Mouse (Mus musculus) heart, embryonic 16.5 days (tissue): ENCODE results near the gene Gfy. TPM values are rescaled to one million over a fixed set of nuclear protein-coding genes. Genes with fewer than 3 reads are reported as not detected.

Experiments used
- ATAC-seq: fragments of 200-750 bp; cut with Nextera tagmentation; replicated peaks from 2 replicates; pipeline ENCODE4 v1.8.0; 2017; ENCODE audit warnings: moderate number of reproducible peaks; ENCODE audit not compliant: insufficient read depth, low FRiP score; ENCODE audit errors: extremely low read depth
- H3K27ac ChIP-seq: fragments of 300-500 bp; sonication (generic); 2 replicates; pipeline ENCODE4 v1.5.1; 2014; ENCODE audit warnings: mild to moderate bottlenecking, low read length, control low read depth, moderate library complexity
- H3K27me3 ChIP-seq: fragments of 300-500 bp; sonication (generic); 2 replicates; pipeline ENCODE4 v1.6.1; 2014; ENCODE audit warnings: low read length, mixed read lengths; ENCODE audit not compliant: control insufficient read depth, insufficient read depth
- H3K36me3 ChIP-seq: fragments of 300-500 bp; sonication (generic); 2 replicates; pipeline ENCODE4 v1.6.1; 2014; ENCODE audit not compliant: control insufficient read depth, insufficient read depth
- H3K4me1 ChIP-seq: fragments of 300-500 bp; sonication (generic); 2 replicates; pipeline ENCODE4 v1.6.1; 2014; ENCODE audit warnings: low read length, mixed read lengths; ENCODE audit not compliant: control insufficient read depth, insufficient read depth
- H3K4me2 ChIP-seq: fragments of 300-500 bp; sonication (generic); 2 replicates; pipeline ENCODE4 v1.6.1; 2014; ENCODE audit warnings: low read depth, mild to moderate bottlenecking, control low read depth, low read length
- H3K4me3 ChIP-seq: fragments of 300-500 bp; sonication (generic); 2 replicates; pipeline ENCODE4 v1.5.1; 2014; ENCODE audit warnings: mild to moderate bottlenecking, control low read depth, low read length
- H3K9ac ChIP-seq: fragments of 300-500 bp; sonication (generic); 2 replicates; pipeline ENCODE4 v1.6.1; 2014; ENCODE audit warnings: low read length, control low read depth
- H3K9me3 ChIP-seq: fragments of 300-500 bp; sonication (generic); replicated peaks from 2 replicates; pipeline ENCODE4 v1.6.1; 2016; ENCODE audit warnings: low read length; ENCODE audit not compliant: control insufficient read depth
- WGBS: fragments of 180-500 bp; shearing (Covaris S2); extraction: QIAGEN DNeasy Blood & Tissue Kit; methylation state at CpG from one replicate; pipeline ENCODE4 v1.1.7; 2014; 5-methylcytosine and 5-hydroxymethylcytosine counted together
- polyA plus RNA-seq: library from polyadenylated mRNA; unstranded; fragments of >200 nt; fragmentation: Nextera tagmentation; extraction: Ambion mirVana; gene quantifications from 2 replicates; pipeline ENCODE4 v1.2.1, GENCODE M21; 2015

Gene Gfy
- polyA plus RNA-seq, 1 experiment from 2014 or later = not detected

- no peak overlapping the region for H3K4me3 ChIP-seq
- no peak overlapping the region for H3K9ac ChIP-seq
- no peak for ATAC-seq
- H3K9me3 ChIP-seq = peaks cover 20% of the 10 kb centered on the region
- H3K4me2 ChIP-seq = no peak overlapping the region
- peaks cover 8% of the 10 kb centered on the region for H3K4me1 ChIP-seq
- H3K27ac ChIP-seq = no peak overlapping the region
- H3K36me3 ChIP-seq = no peaks in the 10 kb centered on the region
- WGBS = 53% methylated on average over 11 of the region's 11 CpGs
- peaks cover 70% of the 10 kb centered on the region for H3K27me3 ChIP-seq
Measured at GRCm38 (mm10) chr7:45165701-45166100, 13.7 kb downstream of the Gfy start.

DNA sequence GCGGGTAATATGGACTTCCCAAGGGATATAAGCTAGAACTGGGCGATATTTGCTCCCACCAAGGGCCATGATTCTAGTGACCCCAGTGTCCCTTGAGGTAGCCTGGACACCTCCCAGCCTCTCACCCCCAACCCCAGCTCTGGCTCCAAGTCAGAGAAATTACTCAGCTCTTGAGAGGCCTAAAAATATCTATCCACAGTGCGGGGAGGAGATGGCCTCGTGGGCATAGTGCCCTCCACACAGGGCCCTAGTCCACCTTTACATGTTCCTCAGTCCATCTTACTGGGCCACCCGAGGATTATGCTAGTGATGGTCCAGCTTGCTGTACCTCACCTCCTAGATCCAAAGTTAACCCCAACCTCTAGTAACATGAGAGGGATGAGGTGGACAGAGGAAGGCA, 14.5 kb downstream of the Gfy start:
- ATAC-seq = no peak
- H3K4me2 ChIP-seq = no peak overlapping the region
- H3K4me3 ChIP-seq = no peak overlapping the region
- peaks cover 68% of the 10 kb centered on the region for H3K27me3 ChIP-seq
- no peaks in the 10 kb centered on the region for H3K36me3 ChIP-seq
- H3K9ac ChIP-seq = no peak overlapping the region
- H3K4me1 ChIP-seq = peaks cover 8% of the 10 kb centered on the region
- WGBS = 36% methylated on average over 5 of the region's 5 CpGs
- H3K9me3 ChIP-seq = peaks cover 11% of the 10 kb centered on the region
- no peak overlapping the region for H3K27ac ChIP-seq

DNA sequence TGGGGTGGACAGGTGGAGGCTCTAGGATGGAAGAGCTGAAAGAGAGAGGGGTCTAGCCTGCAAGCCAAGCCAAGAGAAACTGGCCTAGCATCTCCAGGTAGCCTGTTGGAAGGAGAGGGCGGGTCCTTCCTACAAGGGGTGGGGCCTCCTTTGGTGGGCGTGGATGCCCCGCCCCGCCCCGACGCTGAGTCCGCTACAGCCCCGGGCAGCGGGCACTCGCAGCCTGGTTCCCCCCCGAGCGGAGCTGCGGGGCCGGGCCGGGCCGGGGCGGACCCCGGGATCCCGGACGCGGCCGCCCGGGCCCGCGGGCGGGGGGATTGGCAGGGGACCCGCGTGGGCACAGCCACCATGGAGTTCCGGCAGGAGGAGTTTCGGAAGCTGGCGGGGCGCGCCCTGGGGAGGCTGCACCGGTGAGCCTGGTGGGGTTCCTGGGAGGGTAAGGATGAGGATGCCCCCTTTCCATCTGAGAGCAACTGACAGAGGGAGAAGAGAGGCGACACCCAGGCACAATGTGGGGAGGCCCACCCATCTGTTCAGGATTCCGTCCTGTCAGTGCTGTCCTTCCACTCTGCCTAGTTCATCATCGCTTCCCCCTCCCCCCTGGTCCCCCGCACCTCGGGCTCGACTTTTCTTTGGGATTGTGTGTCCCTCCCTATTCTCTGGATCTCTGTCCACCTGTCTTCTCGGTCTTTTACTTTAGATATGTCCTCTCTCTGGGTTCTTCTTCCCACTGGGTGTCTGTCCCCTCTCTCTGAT, 15.5 kb downstream of the Gfy start, which contains the start of gene Slc17a7:
Gene Slc17a7, plus strand, starts transcription at position 215 of the 756 bp plus-strand sequence.
- 2% methylated on average over 40 of the region's 41 CpGs for WGBS
- ATAC-seq = no peak
- H3K4me3 ChIP-seq = peak within 1 kb of the TSS; percentile 49
- peaks cover 61% of the 10 kb centered on the region for H3K27me3 ChIP-seq
- peak within 1 kb of the TSS; percentile 67 for H3K4me2 ChIP-seq
- H3K27ac ChIP-seq = no peak within 1 kb of the TSS
- H3K9me3 ChIP-seq = peaks cover 2% of the 10 kb centered on the region
- peaks cover 8% of the 10 kb centered on the region for H3K4me1 ChIP-seq
- H3K9ac ChIP-seq = peak within 1 kb of the TSS; percentile 61
- H3K36me3 ChIP-seq = peaks cover 5% of the 10 kb centered on the region; the same call in 1 of the 2 replicates

GRCm38 (mm10) chr7:45162996-45163615, 16.3 kb downstream of the Gfy start:
- peaks cover 8% of the 10 kb centered on the region for H3K4me1 ChIP-seq
- no peak overlapping the region for H3K27ac ChIP-seq
- no peak overlapping the region for H3K4me3 ChIP-seq
- no peak overlapping the region for H3K9ac ChIP-seq
- H3K36me3 ChIP-seq = peaks cover 6% of the 10 kb centered on the region; the same call in 1 of the 2 replicates
- no peaks in the 10 kb centered on the region for H3K9me3 ChIP-seq
- H3K27me3 ChIP-seq = peaks cover 53% of the 10 kb centered on the region
- 72% methylated on average over 9 of the region's 9 CpGs for WGBS
- H3K4me2 ChIP-seq = no peak overlapping the region
- ATAC-seq = no peak

DNA sequence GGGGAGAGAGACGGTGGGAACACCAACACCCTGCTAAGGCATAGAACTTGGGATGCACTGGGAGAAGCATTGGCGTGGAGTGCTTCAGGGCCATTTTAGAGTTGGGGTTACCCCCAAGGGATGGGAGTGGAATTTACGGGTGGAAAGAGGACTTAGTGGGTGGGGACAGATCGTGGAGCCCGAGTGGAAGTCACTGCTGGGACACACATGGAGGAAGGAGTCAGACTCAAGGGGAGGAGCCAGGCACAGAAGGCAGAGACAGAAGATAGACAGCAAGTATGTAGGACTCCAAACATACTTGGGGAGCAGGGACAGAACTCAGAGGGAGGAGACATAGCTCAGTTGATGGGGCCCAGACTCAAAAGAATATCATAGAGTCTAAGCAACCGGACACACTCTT, 16.8 kb downstream of the Gfy start:
- WGBS = 25% methylated on average over 6 of the region's 6 CpGs
- ATAC-seq = no peak

DNA sequence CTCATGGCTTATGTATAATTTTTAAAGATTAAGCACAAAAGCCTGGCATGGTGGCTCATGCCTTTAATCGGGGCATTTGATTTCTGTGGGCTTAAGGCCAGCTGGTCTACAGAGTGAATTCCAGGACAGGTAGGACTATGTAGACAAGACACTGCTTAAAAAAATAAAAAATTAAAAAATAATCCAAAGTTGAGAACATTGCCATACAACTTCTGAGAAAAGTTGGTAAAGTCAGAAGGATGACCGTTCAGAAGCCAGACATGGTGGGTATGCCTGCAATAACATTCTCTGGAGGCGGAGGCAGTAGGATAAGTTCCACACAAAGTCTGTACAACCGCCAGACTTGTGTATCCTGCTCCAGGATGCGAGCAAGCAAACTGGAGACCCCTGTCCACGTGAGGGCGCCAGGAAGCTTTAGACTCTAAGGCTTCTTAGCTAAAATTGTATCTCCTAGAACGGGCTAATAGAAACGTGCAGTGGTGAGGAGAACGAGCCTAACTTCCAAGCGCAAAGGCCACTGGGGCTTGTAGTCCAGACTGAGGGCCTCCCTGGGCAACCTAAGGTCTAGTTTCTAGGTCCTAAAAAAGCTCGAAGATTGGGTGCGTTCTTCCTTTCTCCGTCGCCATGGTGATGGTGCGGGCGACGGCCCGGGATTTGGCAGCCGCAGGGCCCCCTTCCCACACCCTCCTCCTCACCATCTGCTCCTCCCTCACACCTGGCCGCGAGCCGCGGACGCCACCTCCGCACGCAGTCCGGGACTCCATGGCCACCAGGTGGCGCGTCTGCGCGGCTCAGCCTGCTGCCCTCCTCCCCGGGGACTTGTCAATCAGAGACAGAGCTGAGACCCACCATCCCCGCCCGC, 17.5 kb downstream of the Gfy start:
- WGBS = 4% methylated on average over 35 of the region's 35 CpGs
- H3K4me1 ChIP-seq = peaks cover 8% of the 10 kb centered on the region
- peak overlapping the region; percentile 74 for H3K4me2 ChIP-seq
- H3K36me3 ChIP-seq = peaks cover 6% of the 10 kb centered on the region; the same call in 1 of the 2 replicates
- peak; percentile 84 for ATAC-seq
- peaks cover 42% of the 10 kb centered on the region for H3K27me3 ChIP-seq
- no peaks in the 10 kb centered on the region for H3K9me3 ChIP-seq
- H3K27ac ChIP-seq = no peak overlapping the region
- H3K9ac ChIP-seq = no peak overlapping the region
- H3K4me3 ChIP-seq = peak overlapping the region; percentile 48

More for the DNA sequence above, 16.8 kb downstream of the Gfy start:
- Histone ChIP-seq H3K27me3 (peaks cover 49% of the 10 kb centered on the region), H3K9me3 (no peaks in the 10 kb centered on the region), H3K9ac (no peak overlapping the region), H3K36me3 (peaks cover 6% of the 10 kb centered on the region; the same call in 1 of the 2 replicates), H3K4me2 (peak overlapping the region; percentile 74), H3K27ac (no peak overlapping the region), H3K4me3 (peak overlapping the region; percentile 48), H3K4me1 (peaks cover 8% of the 10 kb centered on the region)

GRCm38 (mm10) chr7:45160866-45161265, 18.5 kb downstream of the Gfy start:
- no peak overlapping the region for H3K4me3 ChIP-seq

DNA sequence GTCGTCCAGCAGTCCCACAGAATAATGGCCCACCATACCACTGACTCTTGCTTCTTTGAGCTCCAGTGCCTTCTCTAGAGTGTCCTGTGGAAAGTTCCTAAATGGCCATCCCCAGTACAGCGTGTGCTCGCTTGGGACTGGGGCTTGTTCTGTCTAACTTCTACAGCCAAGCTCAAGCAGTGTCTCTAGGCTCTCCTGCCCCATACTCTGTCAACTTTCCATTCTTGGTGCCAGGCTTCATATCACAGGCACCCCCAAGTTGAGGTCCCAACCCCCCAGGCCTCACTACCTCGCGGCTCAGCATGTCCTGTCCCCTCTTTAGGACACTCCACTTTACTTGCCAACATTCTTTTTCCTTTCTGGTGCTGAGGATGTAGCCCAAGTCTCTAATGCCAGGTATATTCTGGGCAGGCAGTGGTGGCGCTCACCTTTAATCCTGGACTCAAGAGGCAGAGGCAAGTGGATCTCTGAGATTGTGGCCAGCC, 19.0 kb downstream of the Gfy start:
- no peak overlapping the region for H3K4me2 ChIP-seq
- peaks cover 6% of the 10 kb centered on the region; the same call in 1 of the 2 replicates for H3K36me3 ChIP-seq
- peaks cover 8% of the 10 kb centered on the region for H3K4me1 ChIP-seq
- 95% methylated on average over 6 of the region's 6 CpGs for WGBS
- H3K9me3 ChIP-seq = no peaks in the 10 kb centered on the region
- H3K27ac ChIP-seq = no peak overlapping the region
- H3K9ac ChIP-seq = no peak overlapping the region
- ATAC-seq = no peak
- peaks cover 27% of the 10 kb centered on the region for H3K27me3 ChIP-seq
- no peak overlapping the region for H3K4me3 ChIP-seq

More at GRCm38 (mm10) chr7:45160866-45161265, 18.5 kb downstream of the Gfy start:
- Histone ChIP-seq H3K36me3 (peaks cover 6% of the 10 kb centered on the region; the same call in 1 of the 2 replicates), H3K27me3 (peaks cover 32% of the 10 kb centered on the region), H3K9me3 (no peaks in the 10 kb centered on the region), H3K27ac (no peak overlapping the region), H3K4me2 (no peak overlapping the region), H3K4me1 (peaks cover 8% of the 10 kb centered on the region), H3K9ac (no peak overlapping the region)
- ATAC-seq = no peak
- WGBS = 87% methylated on average over 3 of the region's 3 CpGs
